Mouse (Mus musculus): ENCODE data around the gene Ttbk2. TPM values are rescaled to one million over a fixed set of nuclear protein-coding genes. Genes with fewer than 3 reads are reported as not detected.

Ttbk2 gene
- polyA plus RNA-seq, 1 experiment from 2014 or later: 4.9 TPM

GRCm38 (mm10) chr2:120707041-120707440, 143.4 kb downstream of the Ttbk2 start:
- H3K27ac ChIP-seq: no peak overlapping the region
- peaks cover 17% of the 10 kb centered on the region for H3K36me3 ChIP-seq
- H3K4me2 ChIP-seq (replicated peaks): no peak overlapping the region
- H3K9me3 ChIP-seq: no peaks in the 10 kb centered on the region
- no peak overlapping the region for H3K4me3 ChIP-seq
- no peak for ATAC-seq (ENCODE audit: low FRiP score, low read depth)
- no peaks in the 10 kb centered on the region for H3K4me1 ChIP-seq
- no peak overlapping the region for H3K9ac ChIP-seq
- no peaks in the 10 kb centered on the region for H3K27me3 ChIP-seq

DNA sequence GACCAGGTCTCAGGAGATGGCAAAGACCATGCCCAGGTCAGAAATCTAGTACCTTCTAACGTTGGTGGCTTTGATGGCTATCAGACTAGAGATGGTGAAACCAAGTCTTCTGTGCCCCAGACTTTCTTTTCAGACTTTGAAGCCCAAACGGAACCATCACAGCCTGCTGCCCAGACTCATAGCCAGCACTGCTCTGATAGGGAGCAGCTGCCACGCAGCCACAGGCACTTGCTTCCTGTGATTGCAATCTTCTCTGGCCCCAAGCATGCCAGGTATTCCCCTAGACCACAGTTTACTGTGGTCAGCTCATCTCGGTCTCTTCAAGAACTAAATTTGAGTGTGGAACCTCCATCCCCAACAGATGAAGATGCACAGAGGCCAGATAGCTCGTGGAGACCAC, 147.7 kb downstream of the Ttbk2 start:
- Histone ChIP-seq H3K27me3 (no peaks in the 10 kb centered on the region), H3K4me3 (no peak overlapping the region), H3K4me2 (replicated peaks) (no peak overlapping the region), H3K9me3 (no peaks in the 10 kb centered on the region), H3K27ac (no peak overlapping the region), H3K36me3 (peaks cover 49% of the 10 kb centered on the region), H3K9ac (no peak overlapping the region), H3K4me1 (no peaks in the 10 kb centered on the region)
- 73% methylated on average over 5 of the region's 5 CpGs for WGBS
- no peak for ATAC-seq (ENCODE audit: low FRiP score, low read depth)

DNA sequence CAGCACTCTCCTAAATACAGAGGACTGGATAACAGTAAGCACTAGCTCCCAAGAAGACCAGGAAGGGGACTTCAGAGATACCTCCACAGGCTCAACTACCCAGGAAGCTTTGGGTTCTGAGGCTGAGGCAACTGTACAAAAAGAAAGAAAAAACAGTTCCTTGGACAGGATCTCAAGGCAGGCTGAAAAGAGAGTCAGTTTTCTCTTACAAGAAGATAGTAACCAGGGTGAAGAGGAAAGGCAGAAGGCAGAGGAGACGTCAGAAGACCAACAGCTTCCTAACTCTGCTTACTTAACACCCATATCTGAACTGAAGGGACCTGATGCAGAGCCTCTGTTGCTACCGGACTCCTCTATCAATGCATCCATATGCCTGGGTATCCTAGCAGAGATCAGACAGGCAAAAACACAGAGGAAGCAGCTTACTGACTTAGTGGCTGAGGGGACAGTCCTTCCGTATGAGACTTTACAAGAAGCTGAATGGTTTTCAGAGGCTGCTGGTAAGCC, 150.0 kb downstream of the Ttbk2 start:
- Histone ChIP-seq H3K36me3 (peaks cover 67% of the 10 kb centered on the region), H3K9ac (no peak overlapping the region), H3K4me2 (replicated peaks) (no peak overlapping the region), H3K9me3 (no peaks in the 10 kb centered on the region), H3K4me3 (no peak overlapping the region), H3K27me3 (no peaks in the 10 kb centered on the region), H3K4me1 (no peaks in the 10 kb centered on the region), H3K27ac (no peak overlapping the region)
- ATAC-seq (ENCODE audit: low FRiP score, low read depth): no peak
- 84% methylated on average over 3 of the region's 3 CpGs for WGBS

- Histone ChIP-seq H3K27ac (no peak overlapping the region), H3K36me3 (peaks cover 76% of the 10 kb centered on the region), H3K4me2 (replicated peaks) (no peak overlapping the region), H3K4me3 (no peak overlapping the region), H3K27me3 (no peaks in the 10 kb centered on the region), H3K4me1 (no peaks in the 10 kb centered on the region), H3K9me3 (no peaks in the 10 kb centered on the region), H3K9ac (no peak overlapping the region)
- no peak for ATAC-seq (ENCODE audit: low FRiP score, low read depth)
- 80% methylated on average over 5 of the region's 5 CpGs for WGBS
Observed at GRCm38 (mm10) chr2:120697767-120698166, 152.6 kb downstream of the Ttbk2 start.

Other genes starting within 250 kb of the Ttbk2 start
- gene Haus2, start 241.2 kb downstream of the Ttbk2 start, polyA plus RNA-seq (2015; fragmentation: Nextera tagmentation; extraction: Ambion mirVana): 26.4 and 27.1 TPM in 2 replicates
- 26.3 and 27.9 TPM in 2 replicates for gene Lrrc57, start 241.1 kb downstream of the Ttbk2 start, polyA plus RNA-seq (2015; fragmentation: Nextera tagmentation; extraction: Ambion mirVana)
- 5.6 and 5.8 TPM in 2 replicates for gene Stard9, start 221.5 kb downstream of the Ttbk2 start, polyA plus RNA-seq (2015; fragmentation: Nextera tagmentation; extraction: Ambion mirVana)
- 8.1 and 8.6 TPM in 2 replicates for gene Cdan1, start 476 bp downstream of the Ttbk2 start, polyA plus RNA-seq (2015; fragmentation: Nextera tagmentation; extraction: Ambion mirVana)
- 32.4 and 35.4 TPM in 2 replicates for gene Ubr1, start 120.1 kb upstream of the Ttbk2 start, polyA plus RNA-seq (2015; fragmentation: Nextera tagmentation; extraction: Ambion mirVana)
- gene Tmem62, start 126.4 kb upstream of the Ttbk2 start, polyA plus RNA-seq (2015; fragmentation: Nextera tagmentation; extraction: Ambion mirVana): 1.8 and 2.1 TPM in 2 replicates
- gene Ccndbp1, start 157.8 kb upstream of the Ttbk2 start, polyA plus RNA-seq (2015; fragmentation: Nextera tagmentation; extraction: Ambion mirVana): 39.3 and 42.0 TPM in 2 replicates
- gene Epb42, start 186.5 kb upstream of the Ttbk2 start, polyA plus RNA-seq (2015; fragmentation: Nextera tagmentation; extraction: Ambion mirVana): 1.1 and 1.2 TPM in 2 replicates
- not detected in 2 replicates for gene Tgm5, start 235.2 kb upstream of the Ttbk2 start, polyA plus RNA-seq (2015; fragmentation: Nextera tagmentation; extraction: Ambion mirVana)

Measured in limb, embryonic 13.5 days (tissue).